Mouse (Mus musculus): ENCODE results near the gene Ppm1a. TPM values are rescaled to one million over a fixed set of nuclear protein-coding genes. Genes with fewer than 3 reads are reported as not detected.

The Ppm1a gene
- total and polyA plus RNA-seq, 3 experiments: 111 to 119 TPM; not detected in 1

GRCm38 (mm10) chr12:72793983-72794382, 36.7 kb downstream of the Ppm1a start:
- Histone ChIP-seq H3K9me3 (replicated peaks; ENCODE audit: insufficient read depth, low read length) (no peaks in the 10 kb centered on the region), H3K27ac (ENCODE audit: control insufficient read depth, low read depth, low read length) (no peak overlapping the region), H3K4me1 (ENCODE audit: control insufficient read depth in 1 of 2, insufficient read depth in 2 of 2, low read length in 2 of 2) (peaks cover 0 to 15% of the 10 kb centered on the region in 2 experiments; a peak in 3 of 4 replicates), H3K36me3 (ENCODE audit: control insufficient read depth in 1 of 2, insufficient read depth in 2 of 2, low read length in 2 of 2) (peaks cover 14 to 20% of the 10 kb centered on the region in 2 experiments), H3K9ac (ENCODE audit: control insufficient read depth, low read depth, low read length, poor library complexity, severe bottlenecking) (no peak overlapping the region), H3K4me3 (ENCODE audit: control insufficient read depth in 1 of 2, insufficient read depth in 1 of 2, low read depth in 2 of 2, low read length in 2 of 2) (no peak overlapping the region), H3K79me2 (ENCODE audit: control insufficient read depth, insufficient read depth, low read length, poor library complexity) (no peaks in the 10 kb centered on the region; the same call in 1 of the 2 replicates), H3K27me3 (ENCODE audit: control insufficient read depth in 1 of 2, insufficient read depth in 2 of 2, low read length in 2 of 2) (no peaks in the 10 kb centered on the region)
- TF ChIP-seq ZC3H11A (IDR thresholded peaks at IDR 0.05; ENCODE audit: low read depth, low read length) (no peak), JUND (IDR thresholded peaks at IDR 0.05; ENCODE audit: low read depth, low read length) (no peak), CTCF (IDR thresholded peaks at IDR 0.05 in 2 of 3, conservative IDR thresholded peaks at IDR 0.05 in 1 of 3; ENCODE audit: control insufficient read depth in 1 of 3, insufficient read depth in 1 of 3, low read depth in 2 of 3, low read length in 3 of 3, poor library complexity in 1 of 3, severe bottlenecking in 1 of 3) (no peak), ZMIZ1 (IDR thresholded peaks at IDR 0.05; ENCODE audit: low read depth, low read length) (no peak), TCF12 (IDR thresholded peaks at IDR 0.05; ENCODE audit: low read depth, low read length) (no peak), MXI1 (IDR thresholded peaks at IDR 0.05; ENCODE audit: low read depth, low read length) (no peak), GABPA (IDR thresholded peaks at IDR 0.05; ENCODE audit: low read depth, low read length) (no peak), ETS1 (IDR thresholded peaks at IDR 0.05; ENCODE audit: low read depth, low read length) (no peak), RCOR1 (IDR thresholded peaks at IDR 0.05; ENCODE audit: low read depth, low read length) (no peak), UBTF (IDR thresholded peaks at IDR 0.05; ENCODE audit: borderline replicate concordance, insufficient read depth, low read depth, low read length) (no peak), MEF2A (IDR thresholded peaks at IDR 0.05; ENCODE audit: extremely low read depth, insufficient replicate concordance, low read depth, low read length, poor library complexity, severe bottlenecking) (no peak), SMC3 (IDR thresholded peaks at IDR 0.05; ENCODE audit: low read depth, low read length) (no peak), RAD21 (IDR thresholded peaks at IDR 0.05; ENCODE audit: low read depth, low read length) (no peak), SIN3A (IDR thresholded peaks at IDR 0.05; ENCODE audit: low read length) (no peak)
- DNase-seq (ENCODE audit: low read depth, low spot score): no peak

- H3K9me3 ChIP-seq (replicated peaks; ENCODE audit: insufficient read depth, low read length): no peaks in the 10 kb centered on the region
- H3K9ac ChIP-seq (ENCODE audit: control insufficient read depth, low read depth, low read length, poor library complexity, severe bottlenecking): no peak overlapping the region
- H3K27me3 ChIP-seq (ENCODE audit: control insufficient read depth in 1 of 2, insufficient read depth in 2 of 2, low read length in 2 of 2): no peaks in the 10 kb centered on the region
- DNase-seq (ENCODE audit: low read depth, low spot score): peak; percentile 65
- H3K27ac ChIP-seq (ENCODE audit: control insufficient read depth, low read depth, low read length): no peak overlapping the region
- no peaks in the 10 kb centered on the region for H3K4me1 ChIP-seq (ENCODE audit: control insufficient read depth in 1 of 2, insufficient read depth in 2 of 2, low read length in 2 of 2)
- no peak overlapping the region for H3K4me3 ChIP-seq (ENCODE audit: control insufficient read depth in 1 of 2, insufficient read depth in 1 of 2, low read depth in 2 of 2, low read length in 2 of 2)
- H3K79me2 ChIP-seq (ENCODE audit: control insufficient read depth, insufficient read depth, low read length, poor library complexity): no peaks in the 10 kb centered on the region
- TF ChIP-seq ZMIZ1 (IDR thresholded peaks at IDR 0.05; ENCODE audit: low read depth, low read length) (no peak), MYC (IDR thresholded peaks at IDR 0.05; ENCODE audit: low read depth, low read length) (no peak), ZC3H11A (IDR thresholded peaks at IDR 0.05; ENCODE audit: low read depth, low read length) (no peak), ZKSCAN1 (IDR thresholded peaks at IDR 0.05; ENCODE audit: low read depth, low read length) (no peak), E2F4 (IDR thresholded peaks at IDR 0.05; ENCODE audit: borderline replicate concordance, low read depth, low read length) (no peak), GATA1 (IDR thresholded peaks at IDR 0.05; ENCODE audit: low read depth, low read length) (no peak), USF1 (IDR thresholded peaks at IDR 0.05; ENCODE audit: low read depth, low read length) (no peak), MEF2A (IDR thresholded peaks at IDR 0.05; ENCODE audit: extremely low read depth, insufficient replicate concordance, low read depth, low read length, poor library complexity, severe bottlenecking) (no peak), ELF1 (IDR thresholded peaks at IDR 0.05; ENCODE audit: low read depth, low read length) (no peak), CHD1 (IDR thresholded peaks at IDR 0.05; ENCODE audit: low read depth, low read length) (no peak), EP300 (IDR thresholded peaks at IDR 0.05; ENCODE audit: low read depth in 1 of 2, low read length in 2 of 2) (no peak), SMC3 (IDR thresholded peaks at IDR 0.05; ENCODE audit: low read depth, low read length) (no peak), GABPA (IDR thresholded peaks at IDR 0.05; ENCODE audit: low read depth, low read length) (no peak), RAD21 (IDR thresholded peaks at IDR 0.05; ENCODE audit: low read depth, low read length) (no peak), ETS1 (IDR thresholded peaks at IDR 0.05; ENCODE audit: low read depth, low read length) (no peak), ZNF384 (IDR thresholded peaks at IDR 0.05; ENCODE audit: low read depth, low read length) (no peak), TAL1 (IDR thresholded peaks at IDR 0.05; ENCODE audit: low read length) (no peak), MYB (IDR thresholded peaks at IDR 0.05; ENCODE audit: low read depth, low read length) (no peak)
- H3K36me3 ChIP-seq (ENCODE audit: control insufficient read depth in 1 of 2, insufficient read depth in 2 of 2, low read length in 2 of 2): no peaks in the 10 kb centered on the region
Observed at GRCm38 (mm10) chr12:72809798-72810197, 52.5 kb downstream of the Ppm1a start.
